Mouse (Mus musculus) layer of hippocampus, adult 8-10 months (tissue): ENCODE measurements around the gene Zic2. TPM values are rescaled to one million over a fixed set of nuclear protein-coding genes. Genes with fewer than 3 reads are reported as not detected.

Experiments used
- DNase-seq, 2 experiments: peaks; one replicate each; pipeline ENCODE4 v3.0.0; 2022; ENCODE audit warnings: low spot score in 2 of 2
- total RNA-seq, 4 experiments: library from RNA; stranded (reverse); gene quantifications; 2 replicates each; pipeline ENCODE4 v1.2.4; 2022

The Zic2 gene
- total RNA-seq, 4 experiments from 2014 or later, result 15.0 to 20.8 (median 18.6) TPM

DNA sequence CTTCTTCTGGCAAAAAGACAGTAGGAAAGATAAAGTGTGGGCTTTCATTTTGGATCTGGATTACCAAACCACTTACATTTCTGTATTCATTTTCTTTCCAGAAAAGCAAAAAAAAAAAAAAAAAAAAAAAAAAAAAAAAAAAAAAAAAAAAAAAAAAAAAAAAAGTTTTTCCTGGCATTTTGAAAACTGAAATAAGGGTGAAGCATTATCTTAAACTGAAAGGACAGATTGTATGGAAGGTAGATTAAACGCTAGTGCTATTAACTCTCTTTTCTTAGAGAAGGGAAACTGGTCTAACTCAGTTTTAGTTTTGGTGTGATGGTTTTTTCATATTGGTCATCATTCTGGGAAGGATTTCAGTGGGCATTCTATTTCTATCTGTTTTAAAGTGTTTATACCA, 16.8 kb downstream of the Zic2 start:
- DNase-seq, result no peak

DNA sequence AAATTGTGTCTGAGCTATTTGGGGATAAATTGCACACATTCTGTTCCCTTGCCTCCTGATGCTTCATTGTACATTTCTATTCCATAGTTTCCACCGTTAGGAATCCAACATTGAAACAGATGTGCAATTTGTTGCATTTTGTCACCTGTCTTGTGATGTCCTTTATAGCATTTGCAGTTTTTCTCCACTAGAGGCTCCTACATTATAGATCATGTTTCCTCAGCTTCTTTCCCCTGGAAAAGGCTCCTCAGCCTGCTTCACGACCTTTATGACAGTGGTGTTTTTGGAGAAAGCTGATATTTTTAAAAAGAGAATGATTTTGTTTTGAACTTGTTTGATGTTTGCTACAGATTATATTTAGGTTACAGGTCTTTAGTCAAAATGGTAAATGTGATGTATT, 33.8 kb downstream of the Zic2 start:
- no peak for DNase-seq

DNA sequence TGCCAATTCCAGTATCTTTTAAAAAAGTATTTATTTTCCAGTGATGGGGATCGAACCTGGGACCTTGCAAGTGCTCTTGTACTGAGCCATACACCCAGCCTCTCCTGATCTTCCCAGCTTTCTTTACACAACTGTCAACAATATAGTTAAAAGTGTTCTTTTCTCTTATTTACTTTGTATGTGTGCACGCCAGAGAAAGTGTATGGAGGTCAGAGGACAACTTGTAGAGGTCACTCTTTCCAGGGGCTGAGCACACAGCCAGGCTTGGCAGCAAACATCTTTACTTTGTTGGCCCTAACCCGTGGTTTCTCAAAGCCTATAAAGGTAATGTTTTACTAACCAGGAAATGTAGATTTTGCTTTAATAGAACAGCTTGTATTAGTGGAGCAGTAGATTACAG, 36.3 kb downstream of the Zic2 start:
- no peak for DNase-seq

DNA sequence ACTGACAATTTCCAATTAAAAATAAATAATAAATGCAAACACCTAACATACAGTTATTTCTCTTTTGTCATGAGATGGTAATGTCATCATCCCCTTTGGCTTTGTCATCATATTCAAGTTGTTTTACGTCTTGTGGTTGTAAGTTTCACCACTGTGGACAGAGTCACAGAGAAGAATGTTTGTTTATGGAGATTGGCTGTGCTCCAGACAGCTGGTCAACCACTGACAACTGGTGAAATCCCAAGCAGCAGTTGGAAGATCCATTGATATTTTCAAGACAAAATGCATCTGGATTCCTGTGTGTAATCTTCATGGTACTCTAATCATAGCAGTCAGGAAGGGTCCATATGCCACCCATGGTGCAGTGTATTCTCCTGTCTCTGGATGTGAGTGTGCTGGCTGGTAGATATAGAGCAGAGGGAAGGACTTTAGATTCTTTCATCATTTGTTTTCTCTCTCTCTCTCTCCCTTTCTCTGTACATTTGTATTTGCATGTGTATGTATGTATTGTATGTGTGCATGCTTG, 38.3 kb downstream of the Zic2 start:
- no peak for DNase-seq

GRCm38 (mm10) chr14:122528475-122528874, 53.2 kb downstream of the Zic2 start:
- no peak for DNase-seq

Other genes starting within 250 kb of the Zic2 start
- gene Gm5089, start 24.3 kb upstream of the Zic2 start, total RNA-seq, result under 1 TPM; 0.32 to 0.92 (median 0.55) TPM
- 1 to 10 TPM; 2.6 to 6.1 (median 4.2) TPM for gene Zic5, start 9.8 kb upstream of the Zic2 start, total RNA-seq
- gene Gm10837, start 15.2 kb downstream of the Zic2 start, total RNA-seq, result under 1 TPM in 1 of 4 experiments, not detected in 3; 0.51 TPM
- gene Pcca, start 58.9 kb downstream of the Zic2 start, total RNA-seq, result 10 to 100 TPM; 37.4 to 44.9 (median 44.0) TPM